Mouse (Mus musculus) fibroblast of lung, adult 2 months (primary cell): Measurements from ENCODE around the gene Gabrb3.

Experiments
- DNase-seq: peaks from one replicate; pipeline ENCODE4 v3.0.0-alpha.2; 2011; ENCODE audit warnings: low read depth

The Gabrb3 gene

DNA sequence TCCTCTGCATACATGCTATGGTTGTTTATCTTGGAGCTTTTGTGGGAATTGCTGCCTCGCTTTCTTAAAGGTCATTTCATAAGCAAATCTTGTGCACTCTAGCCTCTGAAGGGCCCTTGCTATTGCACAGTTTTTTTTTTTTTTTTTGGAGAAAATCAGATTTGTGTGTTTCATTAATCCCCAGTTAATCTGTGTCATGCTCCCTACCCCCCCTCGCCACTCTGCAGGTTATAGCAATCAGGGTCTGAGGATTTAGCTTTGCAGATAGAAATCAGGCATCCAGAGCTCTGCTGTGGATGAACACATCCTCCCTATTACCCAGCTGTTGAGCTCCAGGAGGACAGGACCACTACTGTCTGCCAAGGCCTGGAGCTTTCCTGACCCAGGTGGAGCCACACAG lies at the start of gene Gabrb3:
Gabrb3 (plus strand) TSS at position 301 of the 400 bp plus-strand sequence.
- DNase-seq: no peak

DNA sequence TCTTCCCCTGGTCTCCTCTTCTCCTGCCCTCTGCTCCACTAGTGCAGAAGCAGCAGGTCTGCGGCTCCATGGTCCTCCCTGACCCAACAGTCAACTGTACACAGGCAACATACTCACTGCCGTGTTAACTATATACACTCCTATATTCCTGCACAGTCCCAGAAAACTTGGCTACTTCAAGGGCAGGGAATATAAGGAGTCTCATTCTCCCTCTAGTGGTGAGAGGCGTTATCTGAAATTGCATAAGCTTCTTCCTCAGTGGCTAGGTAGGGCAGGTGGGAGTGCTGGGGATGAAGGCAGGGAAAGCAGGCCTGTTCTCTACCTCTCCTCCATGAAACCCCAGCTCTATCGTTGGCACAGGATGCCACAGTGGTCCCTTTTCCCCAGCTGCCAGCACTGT lies 35.4 kb upstream of the Gabrb3 start:
- DNase-seq: no peak

DNA sequence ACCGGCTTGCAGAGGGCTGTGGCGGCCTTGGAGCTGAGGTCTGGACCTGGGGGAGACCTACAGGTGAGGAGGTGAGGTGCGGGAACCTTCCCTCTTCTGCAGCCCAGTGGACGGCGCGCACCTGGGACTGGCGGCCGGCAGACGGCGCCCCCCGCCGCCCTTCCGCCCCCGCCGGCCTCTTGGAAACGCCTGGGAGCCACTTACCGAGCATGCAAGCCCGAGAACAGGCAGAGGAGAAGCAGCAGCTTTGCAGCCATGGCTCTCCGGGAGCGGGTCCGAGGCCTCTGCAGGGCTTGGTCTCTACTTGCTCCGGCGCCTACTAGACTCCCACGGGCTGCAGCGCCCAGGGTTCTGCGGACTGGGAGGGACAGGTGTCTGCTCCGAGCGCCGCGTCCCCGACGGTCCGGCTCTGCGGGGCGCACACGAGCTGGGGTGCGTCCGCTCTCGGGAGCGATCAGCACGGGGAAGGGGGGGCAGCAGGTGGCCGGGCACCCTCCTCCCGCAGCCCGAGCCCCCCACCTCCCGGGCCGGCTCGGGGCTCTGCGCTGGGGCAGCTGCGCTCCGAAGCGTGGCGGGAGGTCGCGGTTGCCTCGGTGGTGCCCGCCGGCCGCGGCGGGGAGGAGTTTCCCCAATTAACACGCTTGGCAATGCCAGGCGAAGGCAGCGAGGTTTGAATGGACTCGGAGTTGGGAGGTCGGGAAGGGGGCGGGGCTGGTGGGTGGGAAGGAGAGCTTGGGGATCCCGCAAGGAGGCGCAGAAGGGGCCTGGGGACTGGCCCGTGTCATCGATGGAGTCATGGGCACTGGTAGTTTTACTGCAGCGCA lies 32.8 kb upstream of the Gabrb3 start, which contains the start of gene Gabrg3:
Gabrg3 (minus strand) TSS at position 672 of the 824 bp plus-strand sequence.
- no peak for DNase-seq

DNA sequence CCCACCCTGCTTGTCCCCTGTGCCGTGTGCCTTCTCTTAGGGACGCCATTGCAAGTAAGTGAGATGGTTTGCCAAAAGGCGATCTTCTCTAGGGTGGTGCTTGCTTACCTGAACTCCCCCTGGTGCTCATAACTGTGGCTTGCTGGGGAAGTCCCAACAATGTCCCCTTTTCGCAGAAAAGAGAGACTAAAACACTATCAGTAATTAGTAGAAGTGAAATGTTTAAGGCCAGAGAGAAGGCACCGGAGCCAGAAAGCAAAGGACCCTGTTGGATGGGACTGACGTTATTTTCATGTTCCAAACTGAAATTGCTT lies 32.2 kb upstream of the Gabrb3 start:
- no peak for DNase-seq

DNA sequence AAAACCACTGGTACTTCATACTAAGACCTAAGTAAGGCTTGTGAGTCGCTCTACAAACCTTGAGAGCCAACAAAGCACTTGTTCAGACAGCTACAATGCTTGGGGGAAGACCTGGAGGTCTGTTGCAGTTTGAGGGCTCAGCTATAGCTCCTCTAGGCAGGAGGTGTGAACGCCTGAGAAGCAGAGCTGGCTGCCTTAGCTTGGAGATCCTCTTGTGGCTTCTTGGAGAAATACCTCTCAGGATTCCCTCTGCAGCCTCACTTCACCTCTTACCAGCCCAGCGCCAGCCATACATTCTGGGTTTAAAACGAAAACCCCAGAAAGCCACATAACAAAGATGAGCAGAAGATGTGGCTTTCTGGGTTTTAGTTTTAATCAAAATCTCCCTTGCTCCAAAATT lies 29.4 kb upstream of the Gabrb3 start:
- DNase-seq: no peak

DNA sequence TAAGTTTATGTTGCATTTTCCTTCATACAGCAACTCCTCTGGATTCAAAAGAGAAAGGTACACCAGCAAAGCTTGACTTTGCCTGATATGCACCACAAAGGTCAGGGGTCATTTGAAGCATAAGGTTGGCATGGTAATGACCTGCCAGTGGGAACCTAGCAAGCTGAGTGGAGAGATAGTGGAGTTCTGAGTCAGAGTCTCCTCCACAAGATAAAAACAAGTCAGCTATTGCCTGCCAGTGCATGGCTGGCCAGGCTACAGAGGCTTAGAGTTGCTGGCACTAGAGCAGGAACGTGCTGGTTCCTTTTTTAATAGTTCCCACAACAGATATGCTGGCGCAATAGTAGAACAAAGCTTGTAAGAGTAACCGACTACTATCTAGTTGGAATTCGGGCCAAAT lies 25.9 kb upstream of the Gabrb3 start:
- no peak for DNase-seq

DNA sequence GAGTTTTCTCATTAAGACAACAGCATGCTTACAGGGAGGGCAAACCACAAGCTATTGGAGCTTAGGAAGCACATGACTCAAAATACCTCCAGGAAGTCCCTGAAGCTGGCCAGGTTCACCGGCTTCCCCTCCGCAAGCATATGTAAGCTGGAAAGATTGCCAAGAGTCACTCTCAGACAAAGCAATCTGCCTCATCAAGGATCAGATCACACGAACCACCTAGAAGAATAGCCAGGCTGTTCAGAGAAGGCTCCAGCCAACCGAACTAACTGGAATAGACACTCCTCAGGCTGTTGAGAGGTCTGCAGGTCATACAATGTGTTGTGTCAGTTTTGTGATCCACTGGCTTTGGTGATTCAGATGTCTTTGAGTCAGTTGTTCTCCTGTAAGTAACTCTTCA lies 8.3 kb upstream of the Gabrb3 start:
- DNase-seq: no peak

DNA sequence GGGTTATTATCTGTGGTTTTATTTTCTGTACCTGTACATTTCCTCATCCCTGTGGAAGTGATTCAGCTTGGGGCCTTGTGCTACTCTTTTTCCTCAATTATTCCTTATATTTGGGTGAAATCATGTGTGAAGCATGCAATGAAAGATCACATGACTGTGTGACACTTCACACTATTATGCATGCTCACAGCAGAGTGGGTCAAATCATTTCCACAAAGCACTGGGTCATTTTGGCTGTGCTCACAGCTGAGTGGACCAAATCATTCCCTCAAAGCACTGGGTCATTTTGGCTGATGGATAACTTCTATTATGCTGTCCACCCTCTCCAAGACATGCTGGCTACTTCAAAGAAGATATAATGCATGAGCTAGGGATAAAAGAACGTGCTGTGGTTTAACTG lies 6.6 kb upstream of the Gabrb3 start:
- no peak for DNase-seq

DNA sequence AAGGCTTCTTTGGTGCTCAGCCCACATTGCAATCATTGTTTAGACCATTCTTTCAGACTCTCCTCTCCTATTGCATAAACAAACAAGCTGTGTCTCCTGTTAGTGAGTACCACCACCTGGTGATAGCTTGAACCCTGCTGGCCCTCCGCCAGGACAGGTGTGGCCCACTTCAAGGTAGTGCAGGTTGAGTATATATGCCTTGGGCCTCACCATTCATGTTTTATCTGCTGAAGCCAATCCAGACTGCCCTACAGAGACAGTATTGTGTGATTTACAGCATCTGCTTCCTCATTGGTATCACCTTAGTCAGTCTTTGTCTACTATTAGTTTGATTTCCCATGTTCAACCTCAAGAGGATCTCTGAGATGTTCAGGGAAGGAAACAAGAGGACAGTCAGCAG lies 1.6 kb downstream of the Gabrb3 start:
- DNase-seq: no peak

DNA sequence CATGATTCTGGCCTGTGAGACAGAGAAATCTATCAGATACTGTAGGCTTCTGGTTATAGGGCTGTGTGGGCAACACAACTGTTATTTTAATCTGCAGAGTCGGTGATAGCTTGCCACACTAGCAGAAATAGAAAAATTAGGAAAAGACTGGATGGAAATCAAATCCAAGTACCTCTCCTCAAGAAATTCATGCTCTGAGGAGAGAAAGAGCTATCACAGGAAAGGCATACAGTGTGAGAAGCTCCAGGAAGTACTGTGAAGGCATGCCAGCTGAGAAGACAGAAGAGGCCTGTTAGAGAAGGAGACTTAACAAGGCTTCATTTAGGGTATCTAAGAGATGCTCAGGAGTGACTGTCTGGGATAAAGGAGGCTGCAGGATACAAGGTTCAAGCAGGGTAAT lies 3.2 kb downstream of the Gabrb3 start:
- DNase-seq: no peak

DNA sequence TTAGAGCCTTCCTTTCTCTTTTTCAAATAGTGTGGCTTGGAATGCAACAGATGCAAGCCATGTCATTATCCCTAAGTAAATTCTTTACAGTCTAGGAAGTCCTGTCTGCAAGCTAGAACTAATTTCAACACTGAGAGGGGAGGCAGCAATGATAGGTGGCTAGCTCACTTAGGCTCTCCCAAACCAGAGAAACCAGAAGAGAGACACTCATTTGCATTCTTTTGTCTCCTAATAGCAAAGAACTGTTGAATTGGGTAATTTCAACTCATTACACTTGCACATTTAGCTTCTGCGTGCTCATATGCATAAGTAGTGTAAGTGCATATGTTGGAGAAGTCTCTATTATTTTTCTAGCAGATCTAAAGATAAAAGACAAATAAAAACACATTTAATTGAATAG lies 28.7 kb downstream of the Gabrb3 start:
- DNase-seq: no peak

DNA sequence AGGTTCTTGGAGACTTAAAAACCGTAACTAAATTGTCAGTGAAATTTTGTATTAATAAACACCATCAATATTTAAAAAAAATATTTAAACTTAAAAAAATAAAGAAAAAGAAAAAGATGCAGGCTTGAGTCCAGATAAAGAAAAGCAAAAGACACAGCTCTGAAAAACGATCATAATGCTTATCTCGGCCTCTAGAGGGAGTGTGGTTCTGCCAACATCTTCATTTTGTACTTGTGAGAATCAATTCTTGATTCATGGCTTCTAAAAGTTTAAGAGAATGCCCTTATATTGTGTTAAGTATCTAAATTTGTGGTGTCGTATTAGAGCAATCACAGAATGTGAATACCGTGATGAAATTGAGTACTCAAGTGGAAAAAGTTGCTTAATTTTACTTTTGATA lies 40.9 kb downstream of the Gabrb3 start:
- no peak for DNase-seq

DNA sequence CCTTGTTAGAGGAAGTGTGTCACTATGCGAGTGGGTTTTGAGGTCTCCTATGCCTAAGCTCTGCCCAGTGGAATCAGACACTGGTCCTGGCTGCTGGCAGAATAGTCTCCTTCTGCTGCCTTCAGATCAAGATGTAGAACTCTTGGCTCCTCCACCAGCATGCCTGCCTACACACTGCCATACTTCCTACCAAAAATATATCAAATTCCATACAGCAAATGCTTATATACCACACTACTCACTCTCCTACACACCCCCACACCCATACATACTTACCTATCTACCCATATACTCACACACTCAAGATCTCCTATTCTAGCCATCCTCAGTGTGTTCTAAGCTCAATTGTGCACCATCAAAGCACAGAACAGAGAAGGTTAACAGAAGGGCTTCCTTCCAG lies 51.8 kb downstream of the Gabrb3 start:
- no peak for DNase-seq

DNA sequence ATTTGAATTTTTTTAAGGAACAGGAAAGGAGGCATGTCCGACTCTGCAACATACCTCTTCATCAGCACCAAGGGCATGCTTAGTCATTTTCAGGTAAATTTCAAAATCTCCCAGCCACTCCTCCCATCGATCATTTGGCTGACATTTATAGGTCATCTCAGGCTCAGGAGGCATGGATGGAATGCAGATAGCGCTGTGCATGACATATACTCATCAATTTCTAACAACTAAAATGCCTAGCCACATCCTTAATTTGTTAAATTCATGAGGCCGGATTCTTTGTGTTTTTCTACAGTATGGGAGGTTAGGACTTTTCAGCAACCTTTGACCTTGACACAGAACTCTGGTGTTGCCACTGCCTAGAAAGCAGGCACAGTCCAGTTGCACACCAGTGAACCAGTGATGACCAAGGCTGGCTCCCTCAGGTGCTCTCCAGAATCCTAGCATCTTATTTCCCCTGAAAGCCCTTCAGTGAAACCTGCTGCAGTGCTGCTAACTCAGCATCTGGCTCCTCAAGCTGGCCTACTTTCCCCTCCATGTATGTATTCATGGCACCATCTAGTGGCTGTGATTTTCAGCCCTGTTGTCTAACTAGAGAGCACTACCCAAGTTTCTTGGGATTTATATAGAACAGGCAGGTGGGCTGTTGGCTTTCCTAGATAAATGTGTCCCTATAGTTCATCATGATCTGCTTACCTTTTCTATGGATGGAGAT lies 54.5 kb downstream of the Gabrb3 start:
- DNase-seq: no peak

DNA sequence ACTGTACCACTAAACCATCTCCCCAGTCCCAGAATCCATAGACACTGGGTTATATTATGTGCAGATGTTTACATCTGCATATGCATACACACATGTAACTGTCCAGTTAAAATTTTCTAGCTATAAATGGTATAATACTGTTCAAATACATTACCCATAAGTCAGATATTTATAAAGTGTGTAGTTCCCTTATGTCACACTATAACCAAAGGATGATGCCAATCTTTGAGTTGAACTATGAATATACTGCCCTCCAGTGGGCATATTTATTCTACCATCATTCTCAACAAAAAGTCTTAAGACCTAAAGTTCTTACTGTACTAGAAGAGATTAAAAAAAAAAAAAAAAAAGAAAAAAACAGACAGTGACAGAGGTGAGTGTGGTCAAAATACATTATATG lies 63.4 kb downstream of the Gabrb3 start:
- no peak for DNase-seq

DNA sequence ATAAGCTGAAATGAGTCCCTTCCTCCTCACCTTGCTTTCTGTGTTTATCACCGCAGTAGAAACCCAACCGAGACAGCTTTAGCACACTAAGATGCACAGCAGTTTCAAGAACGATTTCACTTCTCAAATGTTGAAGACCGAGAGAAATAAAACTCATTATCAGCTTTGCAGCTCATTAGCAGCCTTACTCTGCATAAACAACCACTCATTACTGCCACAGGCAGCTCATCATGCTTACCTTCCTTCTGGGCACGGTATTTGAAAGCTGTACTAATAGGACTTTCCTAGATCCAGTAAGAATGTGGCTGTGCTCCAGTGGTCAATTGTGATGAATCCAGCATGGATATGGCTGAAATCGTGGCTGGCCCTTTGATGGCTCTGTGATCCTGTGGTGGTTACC lies 67.4 kb downstream of the Gabrb3 start:
- no peak for DNase-seq

DNA sequence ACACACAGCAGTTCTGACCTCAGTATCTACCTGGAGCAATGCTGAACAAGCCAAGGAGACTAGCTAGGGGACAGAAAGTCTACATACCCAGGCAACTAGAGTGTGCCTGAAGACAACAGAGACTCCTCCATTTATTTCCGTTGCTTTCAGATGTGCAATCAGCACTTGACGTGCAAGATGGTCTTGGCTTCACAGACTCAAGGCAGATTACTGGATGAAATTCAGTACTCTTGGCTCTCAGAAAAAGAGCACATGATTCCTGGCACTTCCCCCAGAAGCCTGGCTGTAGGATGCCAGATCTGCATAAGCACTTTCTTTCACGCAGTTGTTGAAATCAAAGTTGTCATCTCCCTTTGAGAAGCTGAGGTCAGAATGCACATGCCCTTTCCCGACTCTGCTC lies 72.3 kb downstream of the Gabrb3 start:
- DNase-seq: no peak

DNA sequence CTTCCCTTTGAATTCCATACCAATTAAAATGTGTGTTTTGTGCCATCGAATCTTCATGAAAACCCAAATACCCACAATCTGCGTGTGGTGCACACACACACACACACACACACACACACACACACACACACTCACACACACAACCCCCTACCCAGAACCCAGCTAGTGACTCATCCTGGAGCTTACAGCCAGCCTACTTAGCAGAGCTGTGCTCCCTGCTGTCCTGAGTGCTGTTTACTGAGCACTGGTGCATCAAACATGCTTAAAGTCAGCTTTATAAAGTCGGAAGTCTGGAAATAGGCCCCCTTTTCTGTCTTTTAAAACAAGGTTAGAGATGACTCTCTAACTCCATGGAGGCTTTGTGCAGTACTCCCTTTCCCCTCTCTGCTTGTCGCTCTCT lies 83.3 kb downstream of the Gabrb3 start:
- no peak for DNase-seq

DNA sequence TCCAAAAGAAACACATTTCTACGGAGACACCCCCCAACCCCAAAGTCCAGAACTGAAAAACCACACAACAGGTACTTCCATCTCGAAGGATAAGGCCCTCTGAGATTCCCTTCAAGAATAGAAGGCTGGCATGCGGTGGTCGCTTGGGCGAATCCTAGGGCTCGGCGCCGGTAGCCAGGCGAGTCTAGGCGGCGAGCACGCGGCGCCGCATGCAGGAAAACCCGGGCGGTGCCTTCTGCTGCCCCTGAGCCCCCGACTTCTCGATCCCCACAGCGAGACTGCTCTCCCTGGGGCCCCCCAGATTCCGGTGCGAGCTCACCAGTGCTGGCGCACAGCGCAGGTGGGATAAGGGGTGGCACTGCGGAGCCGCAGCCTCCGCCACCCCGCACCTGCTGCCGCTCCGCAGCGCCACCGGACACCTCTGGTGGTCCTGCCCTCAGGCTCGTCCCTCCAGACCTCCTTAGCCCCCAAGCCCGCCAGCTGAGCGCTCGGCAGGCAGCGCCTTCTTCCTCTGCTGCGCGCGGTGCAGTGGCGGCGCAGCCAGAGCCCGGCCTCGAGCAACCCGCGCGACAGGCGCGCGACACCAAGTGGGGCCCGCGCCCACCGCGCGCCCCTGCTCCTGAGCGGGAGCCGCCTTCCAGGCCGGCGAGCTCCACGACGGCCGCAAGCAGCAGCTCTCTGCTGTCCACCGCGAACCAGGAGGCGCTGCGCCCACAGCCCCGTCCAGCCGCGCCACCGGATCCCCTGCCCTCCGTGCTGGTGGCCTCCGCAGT lies 89.6 kb downstream of the Gabrb3 start:
- no peak for DNase-seq

DNA sequence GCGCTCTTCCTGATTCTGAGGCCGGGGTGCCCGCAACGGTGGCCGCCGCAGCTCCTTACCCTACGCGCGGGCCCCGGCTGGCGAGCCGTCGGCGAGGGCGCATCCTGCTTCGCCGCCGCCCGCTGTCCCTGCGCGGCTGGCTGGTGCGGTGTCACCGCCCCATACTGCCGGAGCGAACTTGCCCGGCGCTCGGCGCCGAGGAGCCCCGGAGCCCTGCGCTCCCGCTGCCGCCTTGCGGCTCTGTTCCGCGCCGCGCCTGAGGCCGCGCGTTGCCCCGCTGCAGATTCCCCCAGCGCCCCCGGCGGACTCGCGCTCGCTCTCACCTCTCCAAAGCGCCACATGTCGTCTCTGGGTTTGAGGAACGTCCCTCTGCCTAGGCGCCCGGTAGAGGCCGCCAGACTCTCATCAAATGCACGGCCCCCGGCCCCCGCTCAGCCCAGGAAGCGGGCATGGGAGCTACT lies 90.2 kb downstream of the Gabrb3 start, which contains the start of gene Gabra5:
Gabra5 (minus strand) TSS at position 379 of the 461 bp plus-strand sequence.
- no peak for DNase-seq

DNA sequence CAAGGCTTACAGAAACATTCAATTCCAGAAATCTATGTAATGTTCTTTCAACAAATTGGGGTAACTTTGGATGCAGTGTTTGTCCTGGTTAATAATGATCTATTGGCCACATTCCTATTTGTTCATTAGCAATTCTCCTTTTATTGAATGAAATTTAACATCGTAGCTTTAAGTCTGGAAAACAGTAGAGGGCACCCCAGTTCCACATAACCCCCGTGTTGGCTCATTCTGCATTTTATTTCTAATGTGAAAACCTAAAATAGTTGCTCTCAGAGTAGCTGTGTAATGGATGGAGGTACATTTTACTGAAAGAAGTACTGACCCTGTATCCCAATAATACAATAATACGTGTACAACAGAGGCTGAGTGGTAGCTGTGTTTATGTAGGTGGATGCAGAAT lies 93.5 kb downstream of the Gabrb3 start:
- DNase-seq: no peak

DNA sequence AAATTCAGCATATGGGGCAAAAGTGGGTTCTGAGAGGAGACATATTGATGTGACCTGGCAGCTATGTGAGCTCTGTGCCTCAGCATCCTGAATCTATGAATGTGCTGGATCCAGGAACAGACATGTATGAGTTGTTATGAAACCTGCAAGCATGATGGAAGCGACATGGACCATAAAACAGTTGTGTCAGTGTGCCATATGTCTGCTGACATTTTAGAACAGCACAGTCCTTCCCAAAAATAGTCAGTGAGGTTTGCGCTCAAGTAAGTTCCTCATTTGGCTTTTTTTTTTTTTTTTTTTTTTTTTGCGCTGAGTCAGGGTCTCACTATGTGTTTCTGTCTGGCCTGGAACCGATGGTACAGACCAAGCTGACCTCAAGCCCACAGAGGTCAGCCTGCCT lies 110.0 kb downstream of the Gabrb3 start:
- no peak for DNase-seq

DNA sequence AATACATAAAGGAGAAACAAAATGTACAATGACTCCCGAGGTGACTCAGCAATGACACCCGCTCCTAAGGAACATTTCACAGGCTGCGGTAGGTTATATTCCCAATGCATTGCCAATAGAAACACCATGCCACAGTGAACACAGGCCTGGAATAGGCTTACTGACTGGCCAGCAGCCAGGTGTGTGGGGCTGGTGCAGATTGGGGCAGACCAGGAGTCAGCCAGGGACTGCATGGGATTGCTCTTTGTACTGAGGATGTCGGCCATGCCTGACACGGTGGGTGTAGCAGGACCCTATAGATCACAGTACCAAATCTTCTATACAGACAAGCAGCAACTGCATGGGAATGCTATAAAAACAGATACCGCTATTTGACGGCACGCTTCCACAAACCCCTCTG lies 110.5 kb downstream of the Gabrb3 start:
- DNase-seq: no peak
